Mouse (Mus musculus): ENCODE measurements around the gene Prss32.

DNA sequence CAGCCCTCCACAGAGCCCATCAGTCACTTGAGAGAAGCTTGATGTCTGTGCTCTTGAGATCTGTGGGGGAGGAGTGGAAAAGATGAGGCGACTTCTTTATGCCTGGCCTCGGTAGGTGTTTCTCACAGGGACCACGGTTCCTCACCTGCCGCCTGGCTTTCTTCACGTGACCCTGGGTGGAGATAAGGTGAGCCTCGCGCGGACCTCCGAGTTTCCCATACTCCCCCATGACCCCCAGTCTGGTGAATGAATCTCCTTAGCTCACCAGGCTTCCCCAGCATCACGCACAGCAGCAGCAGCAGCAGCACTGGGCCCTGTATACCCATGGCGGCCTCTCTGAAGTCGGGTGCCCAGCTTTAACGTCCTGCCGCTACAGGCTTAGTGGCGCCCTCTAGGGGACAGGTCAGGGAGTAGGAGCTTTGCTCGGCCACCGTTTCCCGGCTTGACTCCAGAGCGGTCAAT lies at the start of gene Prss32, which contains the start of gene Prss41:
- TF ChIP-seq EP300 (optimal IDR thresholded peaks at IDR 0.05) (no peak), CTCF (IDR thresholded peaks at IDR 0.05; ENCODE audit: low read depth) (peak; percentile 74)

Data from stomach, postnatal 0 days (tissue).